Mouse (Mus musculus): ENCODE results near the gene Cdkl4.

Gene Cdkl4

DNA sequence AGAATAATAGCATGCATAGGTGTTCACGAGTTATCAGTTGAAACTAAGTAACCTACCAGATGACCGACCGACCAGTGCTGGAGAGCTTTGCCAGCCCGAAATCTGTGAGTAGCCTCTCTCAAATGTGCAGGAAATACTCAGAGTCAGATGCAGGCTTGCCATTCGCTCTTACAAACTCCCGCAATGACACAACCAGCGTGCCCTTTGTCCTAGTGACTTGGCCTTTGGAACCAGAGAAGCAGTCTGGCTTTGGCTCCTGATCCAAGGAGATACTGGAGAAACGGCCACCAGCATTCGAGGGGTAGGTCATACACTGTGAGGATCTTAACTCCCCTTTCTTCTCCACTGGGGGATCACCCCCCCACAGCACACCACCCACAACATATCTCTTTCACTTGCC lies 61.7 kb downstream of the Cdkl4 start:
- DNase-seq (ENCODE audit: low spot score in 2 of 2) = no peak

DNA sequence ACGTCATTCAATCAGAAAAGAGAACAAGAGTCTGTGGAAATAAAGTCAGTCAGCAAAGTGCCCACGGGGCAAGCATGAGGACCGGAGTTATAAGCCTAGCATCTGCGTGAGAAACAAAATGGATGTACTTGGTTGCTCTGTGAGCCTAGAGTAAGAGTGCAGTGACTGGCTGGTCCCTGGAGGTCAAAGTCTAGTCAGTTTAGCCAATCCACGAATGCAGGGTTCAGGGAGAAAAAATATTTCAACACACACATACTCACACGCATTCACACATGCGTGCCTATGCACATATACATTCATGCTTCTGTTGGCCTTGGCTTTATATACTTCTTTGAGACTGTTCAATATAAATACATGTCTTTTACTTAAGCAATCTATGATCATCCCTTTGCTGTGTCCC lies 62.1 kb downstream of the Cdkl4 start:
- no peak for DNase-seq (ENCODE audit: low spot score in 2 of 2)

- DNase-seq (ENCODE audit: low spot score in 2 of 2) = no peak
Observed at GRCm38 (mm10) chr17:80513766-80514165, 63.8 kb downstream of the Cdkl4 start.

DNA sequence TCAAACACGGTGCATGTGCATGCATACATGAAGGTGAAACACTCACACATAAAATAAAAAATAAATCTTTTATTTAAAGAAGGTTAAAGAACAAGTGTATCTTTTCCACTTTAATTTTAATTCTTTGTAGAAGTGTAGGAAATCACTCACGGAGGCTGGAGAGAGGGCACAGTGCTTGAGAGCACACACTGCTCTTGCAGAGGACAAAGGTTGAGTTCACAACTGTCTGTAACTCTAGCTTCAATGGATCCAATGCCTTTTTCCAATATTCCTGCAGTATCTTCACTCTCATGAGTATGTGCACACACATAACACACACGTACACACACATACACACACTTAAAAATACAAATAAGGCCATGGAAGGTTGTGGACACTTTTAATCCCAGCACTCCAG lies 67.2 kb downstream of the Cdkl4 start:
- no peak for DNase-seq (ENCODE audit: low spot score in 2 of 2)

GRCm38 (mm10) chr17:80509494-80510458 lies 67.8 kb downstream of the Cdkl4 start:
- DNase-seq (ENCODE audit: low spot score in 2 of 2) = no peak

DNA sequence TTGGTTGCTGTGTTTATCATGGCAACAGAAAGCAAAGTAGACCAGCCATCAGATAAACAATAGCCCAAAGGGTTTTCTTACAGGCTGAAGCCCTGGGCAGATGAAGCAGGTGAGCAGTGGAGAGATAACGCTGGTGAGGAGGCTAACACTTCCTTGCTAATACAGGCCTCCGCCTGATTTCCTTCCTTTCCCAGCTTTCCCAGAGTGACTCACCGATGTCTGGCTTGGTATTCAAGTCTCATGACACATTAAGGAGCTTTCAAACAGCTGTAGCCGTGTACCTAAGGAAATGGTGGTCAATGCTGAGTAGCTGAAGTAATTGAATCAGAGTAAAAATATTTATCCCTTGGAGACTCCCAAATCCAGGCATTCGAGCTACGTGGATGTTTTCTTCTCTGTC lies 71.8 kb downstream of the Cdkl4 start:
- DNase-seq (ENCODE audit: low spot score in 2 of 2) = no peak

GRCm38 (mm10) chr17:80505342-80505741 lies 72.3 kb downstream of the Cdkl4 start:
- DNase-seq (ENCODE audit: low spot score in 2 of 2) = no peak

- no peak for DNase-seq (ENCODE audit: low spot score in 2 of 2)
Observed at GRCm38 (mm10) chr17:80501805-80502172, 75.8 kb downstream of the Cdkl4 start.

- no peak for DNase-seq (ENCODE audit: low spot score in 2 of 2)
Observed at GRCm38 (mm10) chr17:80501037-80501804, 76.4 kb downstream of the Cdkl4 start.

DNA sequence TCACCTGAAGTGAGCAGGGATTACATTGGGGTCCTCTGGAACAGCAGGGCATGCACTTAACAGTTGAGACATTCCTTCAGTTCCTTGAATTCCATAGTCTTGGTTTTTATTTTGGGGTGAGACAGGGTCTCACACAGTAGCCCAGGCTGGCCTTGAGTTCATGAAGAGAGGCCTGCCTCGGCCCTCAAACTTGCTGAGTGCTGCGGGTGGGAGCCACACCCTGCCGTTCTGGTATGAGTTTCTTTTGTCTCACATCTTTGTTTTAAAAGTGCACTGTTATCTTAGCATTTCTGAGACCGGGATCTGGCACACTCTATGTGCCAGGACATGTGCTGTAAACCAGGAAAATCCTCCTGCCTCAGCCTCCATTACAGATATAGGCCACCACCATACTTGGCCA lies 77.6 kb downstream of the Cdkl4 start:
- no peak for DNase-seq (ENCODE audit: low spot score in 2 of 2)

DNA sequence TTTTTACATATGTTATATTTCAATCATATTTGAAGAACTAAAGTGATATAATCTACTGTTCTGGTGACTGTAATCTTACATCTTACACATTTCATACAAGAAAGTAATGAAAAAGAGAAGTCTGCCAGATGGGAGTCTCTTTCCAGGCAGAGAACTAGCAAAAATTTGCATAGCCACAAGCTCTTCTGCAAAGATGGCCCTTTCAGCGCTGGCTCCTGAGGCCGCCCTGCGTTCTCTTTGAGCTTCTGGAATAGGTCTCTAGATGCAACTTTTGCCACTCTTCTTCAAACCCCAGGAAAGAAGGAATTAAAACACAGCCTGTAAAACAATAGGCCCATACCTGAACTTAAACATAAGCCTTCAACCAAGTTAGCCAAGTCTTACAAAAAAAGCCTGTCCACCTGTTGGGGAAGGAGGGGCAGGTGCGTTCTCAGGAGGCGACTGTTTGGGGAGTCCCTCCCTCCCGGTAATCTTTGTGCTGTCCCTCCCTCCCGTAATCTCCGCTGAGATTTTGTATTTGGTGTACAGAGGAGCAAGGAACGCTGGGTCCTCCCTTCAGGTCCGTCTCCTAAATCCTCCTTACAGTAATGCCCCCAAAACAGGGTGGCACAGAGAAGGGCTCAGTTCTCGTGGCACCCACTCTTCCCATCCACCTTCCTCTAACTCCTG lies 78.9 kb downstream of the Cdkl4 start:
- DNase-seq (ENCODE audit: low spot score in 2 of 2) = no peak

DNA sequence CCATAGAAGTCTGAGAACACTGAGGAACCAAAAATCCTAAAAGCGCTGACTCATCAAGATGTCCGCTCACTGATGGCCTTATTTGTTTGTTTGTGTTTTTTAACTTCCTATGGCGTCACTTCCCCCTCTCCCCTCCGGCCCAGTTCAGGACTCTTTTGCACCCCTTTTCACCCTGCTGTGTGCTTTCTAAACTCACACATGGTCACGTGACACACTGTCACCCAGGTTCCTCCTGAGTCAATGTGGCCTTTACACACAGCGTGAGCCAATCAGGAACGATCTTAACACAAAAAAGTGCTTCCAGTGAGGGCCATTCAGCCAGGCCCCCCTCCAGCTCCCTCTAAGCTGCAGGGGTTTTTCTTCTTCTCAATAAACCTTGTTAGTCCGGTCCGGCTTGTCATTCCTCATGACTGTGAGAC lies 80.4 kb downstream of the Cdkl4 start:
- DNase-seq (ENCODE audit: low spot score in 2 of 2) = no peak

DNA sequence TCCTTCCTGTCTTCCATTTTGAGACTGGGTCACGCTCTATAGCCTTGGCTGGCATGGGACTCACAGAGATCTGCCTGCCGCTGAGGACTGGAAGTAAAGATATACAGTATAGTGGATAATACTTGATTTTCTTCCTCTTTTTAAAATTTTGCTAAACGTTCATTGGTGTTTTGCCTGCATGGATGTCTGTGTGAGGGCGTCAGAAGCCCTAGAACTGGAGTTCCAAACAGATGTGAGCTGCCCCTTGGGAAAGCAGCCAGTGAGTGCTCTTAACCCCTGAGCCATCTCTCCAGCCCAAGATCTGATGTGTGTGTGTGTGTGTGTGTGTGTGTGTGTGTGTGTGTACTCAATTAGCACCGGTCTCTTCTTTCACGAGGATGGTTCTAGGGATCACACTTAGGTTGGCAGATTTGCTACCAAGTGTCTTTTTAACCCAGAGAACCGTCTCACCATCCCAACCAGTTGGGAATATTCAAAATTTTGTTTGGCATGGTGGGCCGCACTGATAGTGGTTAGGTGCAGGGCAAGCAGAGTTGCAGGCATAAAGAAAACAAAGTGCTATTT lies 80.9 kb downstream of the Cdkl4 start:
- no peak for DNase-seq (ENCODE audit: low spot score in 2 of 2)

- DNase-seq (ENCODE audit: low spot score in 2 of 2) = no peak
Observed at GRCm38 (mm10) chr17:80496185-80496584, 81.4 kb downstream of the Cdkl4 start.

GRCm38 (mm10) chr17:80493891-80494290 lies 83.7 kb downstream of the Cdkl4 start:
- no peak for DNase-seq (ENCODE audit: low spot score in 2 of 2)

- no peak for DNase-seq (ENCODE audit: low spot score in 2 of 2)
Observed at GRCm38 (mm10) chr17:80492811-80493210, 84.8 kb downstream of the Cdkl4 start.

- no peak for DNase-seq (ENCODE audit: low spot score in 2 of 2)
Observed at GRCm38 (mm10) chr17:80492274-80492673, 85.3 kb downstream of the Cdkl4 start.

GRCm38 (mm10) chr17:80490166-80490565 lies 87.4 kb downstream of the Cdkl4 start:
- no peak for DNase-seq (ENCODE audit: low spot score in 2 of 2)

GRCm38 (mm10) chr17:80488918-80489317 lies 88.7 kb downstream of the Cdkl4 start:
- no peak for DNase-seq (ENCODE audit: low spot score in 2 of 2)

DNA sequence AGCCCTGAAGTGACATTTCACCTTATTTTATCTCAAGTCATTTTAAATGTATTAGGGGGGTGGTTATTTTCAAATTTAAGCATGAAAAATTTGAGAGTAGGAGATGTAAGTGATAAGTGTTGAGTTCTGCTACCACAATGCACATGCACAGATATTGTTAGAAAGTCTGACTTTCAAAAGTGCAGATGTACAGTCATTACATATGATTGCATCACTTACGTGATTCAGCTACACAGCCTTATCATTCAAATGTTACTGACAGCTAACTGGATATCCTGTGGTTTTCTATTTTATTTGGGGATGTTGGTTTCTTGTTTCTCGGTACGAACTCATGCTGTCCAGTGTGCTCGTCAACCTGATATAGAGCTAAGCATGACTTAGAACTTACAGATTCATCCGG lies 92.5 kb downstream of the Cdkl4 start:
- no peak for DNase-seq (ENCODE audit: low spot score in 2 of 2)

DNA sequence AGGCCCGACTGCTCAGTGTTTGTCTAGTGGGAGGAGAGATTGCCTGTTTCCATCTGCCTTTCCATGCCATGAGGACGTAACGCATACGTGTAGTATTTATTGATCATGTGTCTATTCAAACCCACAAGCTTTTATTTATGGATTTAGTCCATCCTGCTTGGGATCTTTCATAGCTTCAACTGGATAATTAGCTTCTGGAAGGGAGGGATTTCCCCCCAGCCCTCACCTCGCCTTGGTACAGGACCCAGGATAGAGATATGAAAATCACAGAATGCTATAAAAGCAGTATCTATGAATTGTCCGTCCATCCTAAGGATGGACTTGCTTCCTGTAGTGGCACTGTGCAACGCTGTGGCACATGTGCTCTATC lies 96.8 kb downstream of the Cdkl4 start:
- no peak for DNase-seq (ENCODE audit: low spot score in 2 of 2)
